Mouse (Mus musculus): ENCODE data around the gene Spata16. TPM values are rescaled to one million over a fixed set of nuclear protein-coding genes. Genes with fewer than 3 reads are reported as not detected.

The Spata16 gene
- polyA plus RNA-seq, 1 experiment from 2014 or later: not detected

DNA sequence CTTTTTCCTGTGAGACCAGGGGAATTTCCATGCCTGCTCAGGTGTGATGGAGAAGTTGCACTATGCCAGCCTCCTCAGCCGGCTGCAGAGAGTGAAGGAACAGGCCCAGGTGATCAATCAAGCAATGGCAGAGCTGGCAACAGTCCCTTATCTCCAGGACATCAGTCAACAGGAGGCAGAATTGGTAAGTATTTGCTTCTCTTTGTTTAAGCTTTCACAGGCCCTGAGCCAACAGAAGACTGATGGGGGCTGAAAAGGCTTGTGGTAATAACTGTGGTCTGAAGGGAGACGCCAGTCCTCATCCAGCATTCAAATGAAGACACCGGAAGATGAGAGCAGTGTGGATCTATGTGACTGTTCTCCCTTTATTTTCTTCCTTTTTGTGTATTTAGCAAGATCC, 286.8 kb downstream of the Spata16 start:
- Histone ChIP-seq H3K4me3 (replicated peaks; ENCODE audit: low read length) (no peak overlapping the region), H3K9ac (no peak overlapping the region), H3K27ac (0 out of 2 replicates have a peak overlapping the region, but pooled peaks have one; percentile 2), H3K27me3 (ENCODE audit: control insufficient read depth, insufficient read depth, low read length) (no peaks in the 10 kb centered on the region), H3K4me2 (replicated peaks) (no peak overlapping the region), H3K9me3 (ENCODE audit: control insufficient read depth, low read length) (no peaks in the 10 kb centered on the region), H3K4me1 (replicated peaks; ENCODE audit: control insufficient read depth, insufficient read depth, low read length) (peaks cover 4% of the 10 kb centered on the region; the same call in 1 of the 2 replicates), H3K36me3 (replicated peaks; ENCODE audit: control insufficient read depth, insufficient read depth) (no peaks in the 10 kb centered on the region)
- no peak for DNase-seq (ENCODE audit: low spot score)
- ATAC-seq (ENCODE audit: low FRiP score): peak; percentile 72; the same call in 1 of the 2 replicates
- 29% methylated on average over 3 of the region's 3 CpGs for WGBS

GRCm38 (mm10) chr3:26933079-26933478, 295.7 kb downstream of the Spata16 start:
- no peak overlapping the region for H3K4me3 ChIP-seq (replicated peaks; ENCODE audit: low read length)
- H3K36me3 ChIP-seq (replicated peaks; ENCODE audit: control insufficient read depth, insufficient read depth): no peaks in the 10 kb centered on the region
- peak; percentile 56 for ATAC-seq (ENCODE audit: low FRiP score)
- no peak overlapping the region for H3K27ac ChIP-seq
- H3K27me3 ChIP-seq (ENCODE audit: control insufficient read depth, insufficient read depth, low read length): no peaks in the 10 kb centered on the region
- H3K4me1 ChIP-seq (replicated peaks; ENCODE audit: control insufficient read depth, insufficient read depth, low read length): no peaks in the 10 kb centered on the region
- 89% methylated on average over 3 of the region's 3 CpGs for WGBS
- H3K4me2 ChIP-seq (replicated peaks): no peak overlapping the region
- H3K9me3 ChIP-seq (ENCODE audit: control insufficient read depth, low read length): no peaks in the 10 kb centered on the region
- H3K9ac ChIP-seq: no peak overlapping the region
- DNase-seq (ENCODE audit: low spot score): no peak

DNA sequence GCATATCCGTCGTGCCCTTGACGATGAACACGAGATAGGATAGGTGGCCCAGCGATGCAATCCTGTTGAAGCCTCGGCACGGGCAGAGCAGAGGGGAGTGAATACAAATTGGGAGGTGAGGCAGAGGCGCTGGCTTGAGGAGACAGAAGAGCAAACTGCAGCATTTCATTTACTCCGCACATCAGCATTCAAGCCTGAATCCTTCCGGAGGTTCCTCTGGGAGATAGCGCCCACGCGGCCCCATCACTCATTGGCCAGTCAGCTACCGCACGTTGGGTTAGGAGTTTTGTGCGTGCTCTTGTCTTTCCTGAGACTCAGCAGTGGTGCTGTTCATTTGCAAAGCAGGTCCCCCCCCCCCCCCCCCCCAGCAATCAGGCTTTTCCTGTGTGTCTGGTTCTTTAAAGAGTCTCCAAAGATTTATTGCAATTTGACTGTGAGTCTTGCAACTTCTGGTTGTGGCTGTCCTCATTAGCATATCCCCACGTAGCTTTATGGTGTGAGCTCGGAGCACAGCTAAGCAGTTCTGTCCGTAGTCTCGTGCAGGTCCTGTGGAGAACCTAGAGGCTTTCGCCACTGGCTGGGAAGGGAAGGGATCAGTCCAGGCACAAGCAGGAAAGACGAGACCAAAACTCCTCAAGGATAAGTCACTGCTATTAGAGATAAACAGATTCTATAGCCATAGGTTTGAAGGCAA, 299.6 kb downstream of the Spata16 start:
- Histone ChIP-seq H3K4me2 (replicated peaks) (peak overlapping the region; percentile 33), H3K27ac (no peak overlapping the region), H3K27me3 (ENCODE audit: control insufficient read depth, insufficient read depth, low read length) (no peaks in the 10 kb centered on the region), H3K4me1 (replicated peaks; ENCODE audit: control insufficient read depth, insufficient read depth, low read length) (no peaks in the 10 kb centered on the region), H3K36me3 (replicated peaks; ENCODE audit: control insufficient read depth, insufficient read depth) (no peaks in the 10 kb centered on the region), H3K4me3 (replicated peaks; ENCODE audit: low read length) (peak overlapping the region; percentile 2; the same call in 1 of the 2 replicates), H3K9ac (no peak overlapping the region), H3K9me3 (ENCODE audit: control insufficient read depth, low read length) (no peaks in the 10 kb centered on the region)
- 43% methylated on average over 22 of the region's 22 CpGs for WGBS
- ATAC-seq (ENCODE audit: low FRiP score) (peak; percentile 67), DNase-seq (ENCODE audit: low spot score) (no peak)

DNA sequence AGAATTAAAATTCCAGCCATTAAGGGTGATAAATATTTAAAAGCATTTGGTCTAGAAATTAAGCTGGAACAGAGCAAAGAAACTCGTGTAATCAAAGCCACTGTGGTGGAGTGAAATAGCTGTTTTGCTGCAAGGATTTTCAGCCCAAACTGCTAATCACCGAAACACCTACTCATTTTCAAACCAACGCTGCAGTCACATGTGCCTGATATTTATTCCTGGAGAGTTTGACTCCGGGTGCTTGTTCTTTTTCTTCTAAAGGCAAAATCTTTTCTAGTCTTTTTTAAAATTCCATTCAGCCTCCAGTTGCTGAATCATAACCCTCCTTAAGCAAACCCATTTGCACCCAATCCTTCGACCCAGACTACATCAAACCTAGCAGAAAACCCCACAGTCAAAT, 329.4 kb downstream of the Spata16 start:
- Histone ChIP-seq H3K27me3 (ENCODE audit: control insufficient read depth, insufficient read depth, low read length) (no peaks in the 10 kb centered on the region), H3K27ac (no peak overlapping the region), H3K4me3 (replicated peaks; ENCODE audit: low read length) (no peak overlapping the region), H3K9ac (no peak overlapping the region), H3K9me3 (ENCODE audit: control insufficient read depth, low read length) (no peaks in the 10 kb centered on the region), H3K4me1 (replicated peaks; ENCODE audit: control insufficient read depth, insufficient read depth, low read length) (no peaks in the 10 kb centered on the region), H3K36me3 (replicated peaks; ENCODE audit: control insufficient read depth, insufficient read depth) (no peaks in the 10 kb centered on the region), H3K4me2 (replicated peaks) (no peak overlapping the region)
- WGBS: 86% methylated on average over 5 of the region's 5 CpGs
- DNase-seq (ENCODE audit: low spot score) (no peak), ATAC-seq (ENCODE audit: low FRiP score) (no peak)

- 86% methylated on average over 3 of the region's 3 CpGs for WGBS
- ATAC-seq (ENCODE audit: low FRiP score): no peak
Observed at GRCm38 (mm10) chr3:26968852-26969513, 331.6 kb downstream of the Spata16 start.

DNA sequence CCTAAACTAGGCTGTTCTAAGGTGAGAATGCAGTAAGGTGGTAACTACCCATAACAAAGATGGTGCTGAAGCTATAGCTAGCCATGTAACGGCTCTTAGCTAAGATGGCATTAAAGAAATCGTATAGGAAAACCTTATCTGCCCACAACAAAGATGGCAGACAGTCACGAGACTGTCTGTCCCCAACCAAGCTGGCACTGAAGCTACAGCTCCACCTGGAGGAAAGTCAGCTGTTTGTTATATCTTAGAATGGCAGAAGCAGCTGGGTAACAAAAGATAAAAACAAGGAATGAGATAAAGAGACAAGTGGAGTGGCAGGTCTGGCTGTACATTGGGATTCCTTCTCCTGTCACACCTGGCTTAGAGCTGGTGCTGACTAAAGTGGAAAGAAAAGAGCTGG, 333.1 kb downstream of the Spata16 start:
- no peak for DNase-seq (ENCODE audit: low spot score)
- Histone ChIP-seq H3K4me1 (replicated peaks; ENCODE audit: control insufficient read depth, insufficient read depth, low read length) (no peaks in the 10 kb centered on the region), H3K4me3 (replicated peaks; ENCODE audit: low read length) (no peak overlapping the region), H3K27ac (no peak overlapping the region), H3K4me2 (replicated peaks) (no peak overlapping the region), H3K9ac (no peak overlapping the region), H3K36me3 (replicated peaks; ENCODE audit: control insufficient read depth, insufficient read depth) (no peaks in the 10 kb centered on the region), H3K9me3 (ENCODE audit: control insufficient read depth, low read length) (no peaks in the 10 kb centered on the region), H3K27me3 (ENCODE audit: control insufficient read depth, insufficient read depth, low read length) (no peaks in the 10 kb centered on the region)
- 92% methylated on average over 3 of the region's 3 CpGs for WGBS
- no peak for ATAC-seq (ENCODE audit: low FRiP score)

More at GRCm38 (mm10) chr3:26968852-26969513, 331.6 kb downstream of the Spata16 start:
- DNase-seq (ENCODE audit: low spot score): no peak
- Histone ChIP-seq H3K36me3 (replicated peaks; ENCODE audit: control insufficient read depth, insufficient read depth) (no peaks in the 10 kb centered on the region), H3K27me3 (ENCODE audit: control insufficient read depth, insufficient read depth, low read length) (no peaks in the 10 kb centered on the region), H3K4me2 (replicated peaks) (no peak overlapping the region), H3K9ac (no peak overlapping the region), H3K9me3 (ENCODE audit: control insufficient read depth, low read length) (no peaks in the 10 kb centered on the region), H3K4me1 (replicated peaks; ENCODE audit: control insufficient read depth, insufficient read depth, low read length) (no peaks in the 10 kb centered on the region), H3K27ac (no peak overlapping the region), H3K4me3 (replicated peaks; ENCODE audit: low read length) (no peak overlapping the region)

DNA sequence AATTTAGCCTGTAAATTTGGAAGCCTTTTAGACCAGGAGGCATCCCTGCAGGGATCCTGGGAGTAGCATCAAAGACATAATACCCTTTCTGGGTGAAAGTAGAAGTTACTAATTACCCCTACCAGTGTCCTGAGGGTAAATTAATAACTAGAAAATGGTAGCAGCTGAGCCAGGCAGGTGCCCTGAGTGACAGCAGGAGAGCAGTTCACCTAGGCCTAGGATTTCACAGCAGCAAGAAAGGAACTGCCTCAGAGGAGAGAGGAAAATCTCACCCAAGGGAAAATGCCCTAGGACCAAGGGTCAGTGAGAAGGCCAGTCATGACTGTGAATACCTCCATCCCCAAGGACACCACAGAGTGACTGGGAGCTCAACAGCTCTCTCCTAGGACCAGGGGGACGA, 333.9 kb downstream of the Spata16 start:
- no peak overlapping the region for H3K4me3 ChIP-seq (replicated peaks; ENCODE audit: low read length)
- ATAC-seq (ENCODE audit: low FRiP score) (no peak), DNase-seq (ENCODE audit: low spot score) (no peak)
- no peaks in the 10 kb centered on the region for H3K27me3 ChIP-seq (ENCODE audit: control insufficient read depth, insufficient read depth, low read length)
- no peak overlapping the region for H3K4me2 ChIP-seq (replicated peaks)
- no peaks in the 10 kb centered on the region for H3K9me3 ChIP-seq (ENCODE audit: control insufficient read depth, low read length)
- no peak overlapping the region for H3K27ac ChIP-seq
- no peaks in the 10 kb centered on the region for H3K4me1 ChIP-seq (replicated peaks; ENCODE audit: control insufficient read depth, insufficient read depth, low read length)
- whole genome bisulfite sequencing: 50% methylated on average over 1 of the region's 1 CpGs
- no peaks in the 10 kb centered on the region for H3K36me3 ChIP-seq (replicated peaks; ENCODE audit: control insufficient read depth, insufficient read depth)
- H3K9ac ChIP-seq: no peak overlapping the region

DNA sequence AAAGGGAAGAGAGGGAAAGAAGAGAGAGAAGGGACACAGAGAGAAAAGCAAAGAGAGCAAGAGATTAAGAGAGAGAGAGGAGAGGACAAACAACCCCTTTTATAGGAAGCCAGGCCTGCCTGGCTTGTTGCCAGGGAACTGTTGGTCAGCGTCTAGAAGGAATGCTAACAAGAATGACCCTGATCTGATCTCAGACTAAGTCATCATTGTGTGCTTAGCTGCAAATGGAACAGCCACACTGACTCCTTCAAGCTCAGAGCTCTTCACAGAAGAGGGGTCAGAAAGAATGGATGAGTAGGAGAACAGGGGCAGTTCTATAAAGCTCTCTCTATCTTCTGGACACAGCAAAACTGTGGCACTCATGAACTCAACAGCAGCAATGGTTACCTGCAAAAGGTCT, 334.7 kb downstream of the Spata16 start:
- DNase-seq (ENCODE audit: low spot score) (no peak), ATAC-seq (ENCODE audit: low FRiP score) (no peak; the same call in 1 of the 2 replicates)
- H3K4me2 ChIP-seq (replicated peaks): no peak overlapping the region
- no peaks in the 10 kb centered on the region for H3K27me3 ChIP-seq (ENCODE audit: control insufficient read depth, insufficient read depth, low read length)
- no peak overlapping the region for H3K27ac ChIP-seq
- H3K9ac ChIP-seq: no peak overlapping the region
- WGBS: 16% methylated on average over 1 of the region's 1 CpGs
- H3K36me3 ChIP-seq (replicated peaks; ENCODE audit: control insufficient read depth, insufficient read depth): no peaks in the 10 kb centered on the region
- H3K9me3 ChIP-seq (ENCODE audit: control insufficient read depth, low read length): no peaks in the 10 kb centered on the region
- no peaks in the 10 kb centered on the region for H3K4me1 ChIP-seq (replicated peaks; ENCODE audit: control insufficient read depth, insufficient read depth, low read length)
- no peak overlapping the region for H3K4me3 ChIP-seq (replicated peaks; ENCODE audit: low read length)

- Histone ChIP-seq H3K36me3 (replicated peaks; ENCODE audit: control insufficient read depth, insufficient read depth) (no peaks in the 10 kb centered on the region), H3K4me3 (replicated peaks; ENCODE audit: low read length) (no peak overlapping the region), H3K27me3 (ENCODE audit: control insufficient read depth, insufficient read depth, low read length) (no peaks in the 10 kb centered on the region), H3K9ac (no peak overlapping the region), H3K27ac (no peak overlapping the region), H3K4me2 (replicated peaks) (no peak overlapping the region), H3K4me1 (replicated peaks; ENCODE audit: control insufficient read depth, insufficient read depth, low read length) (no peaks in the 10 kb centered on the region), H3K9me3 (ENCODE audit: control insufficient read depth, low read length) (no peaks in the 10 kb centered on the region)
- no peak for ATAC-seq (ENCODE audit: low FRiP score)
- WGBS: 85% methylated on average over 2 of the region's 2 CpGs
- DNase-seq (ENCODE audit: low spot score): no peak
Observed at GRCm38 (mm10) chr3:26979603-26980002, 342.2 kb downstream of the Spata16 start.

All from hindbrain, embryonic 14.5 days (tissue).